Mouse (Mus musculus): ENCODE results near the gene Elp5.
"Not testable (repeated sequence)": the region's sequence is repeated elsewhere in the genome, so short reads cannot be mapped to it uniquely, and the experiment has no call there.

Gene Elp5

DNA sequence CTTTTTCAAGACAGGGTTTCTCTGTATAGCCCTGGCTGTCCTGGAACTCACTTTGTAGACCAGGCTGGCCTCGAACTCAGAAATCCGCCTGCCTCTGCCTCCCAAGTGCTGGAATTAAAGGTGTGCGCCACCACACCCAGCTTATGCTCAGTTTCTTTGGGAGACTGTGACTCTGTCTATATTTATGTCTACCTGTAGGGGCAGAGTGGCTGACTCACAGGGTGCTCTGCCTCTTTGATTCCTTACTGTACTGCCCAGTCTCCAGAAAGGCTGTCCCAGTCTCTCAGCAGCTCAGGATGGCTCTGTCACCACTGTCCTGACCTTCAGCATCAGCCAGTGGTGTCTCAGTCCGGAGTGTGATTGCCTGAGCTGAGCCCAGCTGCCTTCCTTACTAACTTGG is 26.7 kb downstream of the Elp5 start:
- DNase-seq: not testable (repeated sequence)

DNA sequence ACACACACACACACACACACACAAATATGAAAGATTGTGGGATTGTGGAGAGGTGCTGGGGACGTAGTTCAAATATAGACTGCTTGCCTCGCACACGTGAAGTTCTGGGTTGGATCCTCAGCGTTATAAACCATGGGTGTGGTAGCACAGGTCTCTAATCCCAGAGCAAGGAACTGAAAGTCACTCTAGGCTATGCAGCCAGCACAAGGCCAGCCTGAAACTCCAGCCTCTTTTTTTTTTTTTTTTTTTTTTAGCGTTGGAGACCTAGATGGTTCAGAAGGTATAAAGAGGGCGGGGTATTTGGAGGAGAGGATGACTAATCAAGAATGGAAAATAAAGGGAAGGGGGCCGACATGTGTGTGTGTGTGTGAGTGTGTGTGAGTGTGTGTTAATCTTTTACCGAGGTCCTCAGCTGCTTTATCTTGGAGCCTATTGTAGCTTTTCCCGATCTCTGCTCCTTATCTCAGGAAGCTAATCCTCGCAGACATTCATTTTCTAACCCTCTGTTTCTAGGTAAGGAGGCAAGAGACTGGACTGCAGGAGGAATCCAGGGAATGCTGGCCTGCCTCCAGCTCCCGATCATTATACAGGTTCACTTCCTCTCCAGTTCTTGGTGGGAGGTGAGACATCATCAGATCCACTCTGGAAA is 28.9 kb downstream of the Elp5 start:
- no peak for DNase-seq

DNA sequence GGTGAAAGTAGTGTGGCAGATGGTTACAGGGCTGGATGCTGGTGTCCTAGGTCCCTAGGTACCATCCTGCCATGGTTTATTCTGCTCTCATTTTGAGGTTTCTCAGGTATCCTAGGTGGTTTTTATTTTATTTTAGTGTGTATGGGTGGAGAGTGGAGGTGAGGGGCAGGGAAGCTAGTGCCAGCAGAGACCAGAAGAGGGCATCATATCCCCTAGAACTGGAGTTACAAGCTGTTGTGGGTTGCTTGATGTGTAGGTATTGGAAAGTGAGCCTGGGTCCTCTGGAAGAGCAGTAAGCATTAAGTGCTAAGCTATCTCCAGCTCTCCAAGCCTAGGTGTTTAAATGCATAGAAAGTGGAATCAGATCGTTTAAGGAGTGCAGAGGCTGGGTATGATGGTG is 30.0 kb downstream of the Elp5 start:
- DNase-seq: no peak

DNA sequence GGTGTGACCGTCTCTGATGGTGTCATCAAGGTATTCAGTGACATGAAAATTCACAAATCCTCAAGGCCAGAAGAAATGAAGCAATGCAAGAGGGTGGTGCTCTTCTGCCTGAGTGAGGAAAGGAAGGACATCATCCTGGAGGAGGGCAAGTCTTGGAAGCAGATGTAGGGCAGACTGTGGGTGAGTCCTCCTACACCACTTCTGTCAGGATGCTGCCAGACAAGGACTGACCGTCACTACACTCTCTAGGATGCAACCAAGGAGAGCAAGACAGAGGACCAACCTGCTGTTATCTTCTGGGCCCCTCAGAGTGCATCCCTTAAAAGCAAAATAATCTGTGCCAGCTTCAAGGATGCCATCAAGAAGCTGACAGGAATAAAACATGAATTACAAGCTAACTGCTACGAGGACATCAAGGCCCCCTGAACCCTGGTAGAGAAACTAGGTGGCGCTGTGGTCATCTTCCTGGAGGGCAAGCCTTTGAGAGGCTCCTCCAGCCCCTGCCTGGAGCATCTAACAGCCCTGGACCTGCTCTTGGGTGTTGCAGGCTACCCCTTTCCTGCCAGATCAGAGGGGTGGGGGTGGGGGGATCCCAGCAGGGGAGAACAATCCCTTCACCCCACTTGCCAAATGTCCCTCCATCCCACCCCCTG is 31.4 kb downstream of the Elp5 start:
- no peak for DNase-seq

DNA sequence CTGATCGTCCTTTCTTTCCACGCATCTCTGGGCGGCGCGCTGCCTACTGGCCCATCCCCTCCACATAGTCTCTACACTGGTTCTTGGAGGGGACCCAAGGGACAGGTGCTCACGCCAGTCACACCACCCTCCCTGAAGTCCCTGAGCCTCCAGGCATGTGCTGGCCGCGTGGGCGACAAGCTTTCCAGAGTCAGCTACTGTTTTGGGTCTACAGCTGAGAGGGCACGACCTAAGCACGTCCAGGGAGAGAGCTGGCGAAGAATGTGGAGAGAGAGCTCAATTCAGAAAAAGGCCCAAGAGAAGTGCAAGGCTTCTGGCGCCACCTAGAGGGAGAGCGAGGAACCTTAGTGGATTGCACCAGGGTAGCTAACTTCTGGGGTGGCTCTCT is 33.6 kb downstream of the Elp5 start:
- DNase-seq: peak; percentile 68

DNA sequence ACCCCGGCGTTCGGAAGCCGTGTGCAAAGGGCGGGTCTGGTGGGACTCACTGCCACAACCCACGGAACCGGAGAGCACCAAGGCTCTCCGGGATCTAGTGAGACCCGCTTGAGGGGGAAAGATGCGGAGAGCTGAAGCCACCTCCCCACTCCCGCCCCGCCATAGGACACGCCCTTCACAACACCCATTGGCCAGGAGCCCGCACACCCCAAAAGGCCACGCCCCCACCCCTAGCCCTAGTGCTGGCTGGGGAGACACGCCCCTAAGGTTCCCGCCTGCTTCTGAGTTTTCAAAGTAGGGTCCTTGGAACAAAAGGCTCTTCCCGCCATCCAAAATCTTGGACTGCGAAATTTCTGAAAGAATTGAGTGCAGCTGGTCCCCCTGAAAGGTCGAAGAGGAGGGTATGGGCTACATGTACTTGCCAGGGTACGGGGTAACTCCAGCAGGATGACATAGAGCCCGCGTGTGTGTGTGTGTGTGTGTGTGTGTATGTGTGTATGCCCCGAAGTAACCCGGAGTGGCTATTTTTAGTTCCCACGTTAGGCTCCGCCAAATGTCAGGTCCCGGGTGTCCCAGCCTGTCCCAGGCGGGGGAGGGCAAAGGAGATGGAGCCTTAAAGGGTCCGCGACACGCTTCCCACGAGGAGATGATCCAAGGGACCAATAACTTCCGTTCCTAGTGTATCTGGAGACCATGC is 34.1 kb downstream of the Elp5 start, which contains the start of gene Slc2a4:
Gene Slc2a4 (minus strand): TSS at position 123 of the 697 bp plus-strand sequence.
- DNase-seq: peak; percentile 53

DNA sequence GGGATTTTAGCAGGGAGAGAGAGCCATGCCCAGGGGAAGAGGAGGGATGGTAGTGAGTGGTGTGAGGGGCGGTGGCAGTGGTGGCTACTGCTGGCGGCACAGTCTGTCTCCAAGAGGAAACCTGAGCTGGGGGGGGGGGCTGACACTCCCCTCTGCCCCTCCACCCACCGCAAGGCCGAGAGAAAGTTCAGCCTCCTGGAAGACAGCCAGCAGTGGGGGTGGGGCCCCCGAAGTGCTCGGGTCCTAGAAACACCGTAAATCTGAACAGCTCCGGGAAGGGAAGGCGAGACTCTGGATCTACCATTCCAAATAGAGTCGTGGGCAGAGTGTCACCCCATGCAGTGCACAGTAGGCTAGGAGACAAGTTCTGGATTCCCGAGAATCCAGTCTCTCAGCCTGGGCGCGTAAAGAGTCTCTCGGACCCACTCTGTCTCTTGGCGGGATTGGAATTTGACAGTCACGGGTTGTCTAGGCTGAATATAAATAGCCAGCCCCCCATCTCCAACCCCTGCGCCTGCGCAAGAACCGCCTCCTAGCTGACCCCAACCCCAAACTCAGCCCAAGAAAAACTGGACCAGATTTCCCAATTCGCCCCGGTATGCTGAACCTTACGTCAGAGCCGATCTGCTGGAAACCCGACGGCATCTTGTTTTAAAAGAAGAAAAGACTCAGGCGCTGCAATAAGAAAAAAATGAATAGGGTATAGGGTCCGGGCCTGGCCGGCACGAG is 34.8 kb downstream of the Elp5 start:
- DNase-seq: no peak

DNA sequence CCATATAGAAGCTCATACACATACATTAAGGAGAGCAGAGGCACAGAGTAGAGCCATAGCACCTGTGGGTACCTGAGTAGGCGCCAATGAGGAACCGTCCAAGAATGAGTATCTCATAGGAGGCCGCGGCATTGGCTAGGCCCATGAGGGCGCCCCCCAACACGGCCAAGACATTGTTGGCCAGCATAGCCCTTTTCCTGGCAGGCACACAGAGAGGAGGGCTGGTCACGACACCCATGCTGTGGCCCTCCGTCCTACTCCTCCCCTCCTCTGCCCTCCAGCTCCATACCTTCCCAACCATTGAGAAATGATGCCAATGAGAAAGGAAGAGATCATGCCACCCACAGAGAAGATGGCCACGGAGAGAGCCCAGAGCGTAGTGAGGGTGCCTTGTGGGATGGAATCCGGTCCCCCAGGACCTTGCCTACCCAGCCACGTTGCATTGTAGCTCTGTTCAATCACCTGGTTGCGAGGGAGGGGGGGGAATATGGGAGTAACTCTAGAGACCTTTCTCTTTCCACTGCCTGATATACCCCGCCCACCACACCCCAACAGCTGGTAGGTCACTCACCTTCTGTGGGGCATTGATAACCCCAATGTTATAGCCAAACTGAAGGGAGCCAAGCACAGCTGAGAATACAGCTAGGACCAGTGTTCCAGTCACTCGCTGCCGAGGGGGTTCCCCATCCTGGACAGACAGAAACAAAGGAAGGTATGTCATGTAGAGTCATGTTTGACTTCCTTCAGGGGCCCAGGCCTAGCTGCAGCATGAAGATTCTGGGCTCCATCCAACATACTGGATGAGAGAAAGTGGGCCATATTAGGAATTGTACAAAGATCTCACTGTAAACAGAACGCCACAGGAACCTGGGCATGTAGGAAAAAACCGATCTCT is 36.1 kb downstream of the Elp5 start:
- DNase-seq: no peak

DNA sequence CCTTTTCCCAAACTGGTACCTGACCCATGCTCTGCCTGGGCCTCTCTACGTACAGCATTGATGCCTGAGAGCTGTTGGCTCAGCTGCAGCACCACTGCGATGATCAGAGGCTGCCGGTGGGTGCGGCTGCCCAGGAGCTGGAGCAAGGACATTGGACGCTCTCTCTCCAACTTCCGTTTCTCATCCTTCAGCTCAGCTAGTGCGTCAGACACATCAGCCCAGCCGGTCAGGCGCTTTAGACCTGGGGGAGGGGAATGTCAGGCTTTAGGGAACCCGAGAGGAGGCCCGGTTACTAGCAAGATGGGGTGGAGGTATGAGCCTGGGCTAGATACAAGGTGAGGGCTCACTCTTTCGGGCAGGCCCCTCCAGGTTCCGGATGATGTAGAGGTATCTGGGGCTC is 37.1 kb downstream of the Elp5 start:
- DNase-seq: no peak

DNA sequence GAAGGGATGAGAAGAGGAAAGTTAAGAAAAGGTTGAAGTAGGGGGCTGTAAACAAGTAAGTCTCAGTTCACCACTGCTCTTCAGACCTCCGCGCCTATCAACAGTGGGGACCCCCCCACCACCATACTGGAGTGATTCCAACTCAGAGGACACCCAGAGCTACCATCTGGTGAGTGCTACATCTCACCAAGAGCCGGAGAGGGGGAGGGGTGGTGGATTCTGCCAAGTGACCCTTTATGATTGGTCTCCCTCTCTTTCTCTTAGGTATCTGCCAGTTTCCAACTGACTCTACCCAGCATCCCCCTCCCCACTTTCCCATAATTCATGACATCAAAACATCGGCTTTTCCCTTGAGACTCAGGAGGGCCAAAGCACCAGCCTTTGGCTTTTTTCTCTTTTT is 41.4 kb downstream of the Elp5 start:
- DNase-seq: no peak

DNA sequence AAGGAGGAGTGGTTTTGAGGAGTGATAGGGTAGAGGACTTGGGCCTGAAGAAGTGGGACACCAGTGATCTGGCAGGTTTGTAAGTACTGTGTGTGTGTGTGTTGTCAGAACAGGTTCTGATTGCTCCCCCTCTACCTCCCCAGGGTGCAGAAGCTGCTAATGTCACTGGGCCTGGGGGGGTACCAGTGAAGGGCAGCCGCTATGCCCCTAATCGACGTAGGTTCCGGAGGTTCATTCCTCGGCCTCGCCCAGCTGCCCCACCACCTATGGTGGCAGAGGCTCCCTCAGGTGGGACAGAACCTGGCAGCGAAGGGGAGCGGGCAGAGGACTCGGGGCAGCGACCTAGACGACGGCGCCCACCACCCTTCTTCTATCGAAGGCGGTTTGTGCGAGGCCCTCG is 42.6 kb downstream of the Elp5 start:
- DNase-seq: no peak

DNA sequence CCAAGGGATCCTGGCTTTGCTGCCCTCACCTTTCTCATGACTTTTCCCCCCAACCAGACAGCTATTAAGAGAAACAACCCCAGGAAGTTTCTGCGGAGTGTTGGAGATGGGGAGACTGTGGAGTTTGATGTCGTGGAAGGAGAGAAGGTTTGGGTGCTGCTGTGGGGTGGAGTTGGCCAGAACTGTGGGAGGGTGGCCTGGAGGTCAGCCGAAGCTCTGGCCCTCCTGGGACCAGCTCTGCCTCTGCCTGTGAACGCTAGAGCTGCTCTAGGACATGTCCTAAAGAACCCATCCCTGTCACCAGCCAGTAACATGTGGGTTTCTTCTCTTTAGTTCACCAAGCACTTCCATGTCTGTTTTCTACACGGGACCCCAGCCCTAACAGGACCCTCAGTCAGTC is 43.1 kb downstream of the Elp5 start:
- no peak for DNase-seq

DNA sequence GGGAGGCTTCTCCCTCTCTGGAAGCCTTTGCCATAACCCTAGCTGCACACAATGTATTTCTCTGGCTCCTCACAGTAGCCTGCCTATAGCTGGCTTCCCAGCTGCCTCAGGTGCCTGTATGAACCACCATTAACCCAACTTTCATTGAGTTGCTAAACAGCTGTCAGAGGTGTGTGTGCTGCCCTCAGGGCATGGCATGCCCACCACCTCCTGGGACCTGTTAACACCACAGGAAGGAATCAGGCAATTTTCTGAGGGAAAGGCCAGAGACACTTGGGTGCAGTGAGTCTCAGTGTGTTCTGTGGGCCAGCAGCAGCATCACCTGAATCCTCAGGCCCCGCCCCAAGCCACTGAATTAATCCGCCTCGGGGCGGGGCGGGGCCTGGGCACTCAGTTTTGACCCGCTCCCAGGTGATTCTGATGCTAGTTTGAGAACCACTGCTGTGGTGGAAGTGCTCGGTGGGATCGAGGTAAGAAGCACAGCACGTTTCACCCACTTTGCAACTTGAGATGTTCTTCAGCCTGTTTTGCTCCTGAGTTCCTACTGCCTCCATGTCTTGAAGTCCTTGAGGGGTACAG is 43.8 kb downstream of the Elp5 start:
- no peak for DNase-seq

DNA sequence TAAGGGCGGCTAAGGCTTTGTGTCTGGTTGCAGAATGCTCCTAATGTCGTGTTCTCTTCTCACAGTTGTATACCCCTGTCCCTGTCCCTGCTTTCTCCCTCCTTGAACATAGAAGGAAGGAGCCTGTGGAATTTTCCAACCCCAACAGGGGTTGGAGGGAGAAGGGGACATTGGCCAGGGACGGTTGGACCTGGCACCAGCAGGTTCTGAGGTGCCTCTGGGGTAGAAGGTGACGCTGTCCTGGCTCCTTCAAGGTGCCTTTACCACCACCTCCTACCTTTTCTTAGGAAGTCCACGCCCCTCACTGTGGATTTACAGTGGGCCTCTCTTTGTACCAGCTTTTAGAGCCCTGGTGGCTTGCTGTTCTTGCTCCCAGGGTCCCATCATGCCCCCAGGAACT is 44.5 kb downstream of the Elp5 start:
- no peak for DNase-seq

DNA sequence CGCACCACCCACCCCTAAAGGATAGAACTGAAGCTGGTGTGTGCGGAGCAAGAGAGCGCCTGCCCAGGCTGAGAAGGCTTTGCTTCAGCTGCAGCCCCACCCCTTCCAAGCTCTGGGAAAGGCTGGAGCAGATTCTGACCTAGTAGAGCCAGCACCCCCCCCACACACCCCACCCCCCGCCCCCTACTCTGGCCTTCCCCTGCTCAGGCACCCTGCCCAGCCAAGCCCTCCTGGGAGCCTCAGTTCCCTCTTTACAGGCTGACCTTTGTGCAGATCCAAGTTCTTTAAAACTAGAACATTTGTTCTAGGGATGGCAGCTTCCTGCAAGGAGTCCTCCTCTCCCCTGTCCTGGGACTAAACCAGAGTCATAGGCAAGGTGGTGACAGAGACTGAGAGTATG is 44.9 kb downstream of the Elp5 start:
- DNase-seq: no peak

DNA sequence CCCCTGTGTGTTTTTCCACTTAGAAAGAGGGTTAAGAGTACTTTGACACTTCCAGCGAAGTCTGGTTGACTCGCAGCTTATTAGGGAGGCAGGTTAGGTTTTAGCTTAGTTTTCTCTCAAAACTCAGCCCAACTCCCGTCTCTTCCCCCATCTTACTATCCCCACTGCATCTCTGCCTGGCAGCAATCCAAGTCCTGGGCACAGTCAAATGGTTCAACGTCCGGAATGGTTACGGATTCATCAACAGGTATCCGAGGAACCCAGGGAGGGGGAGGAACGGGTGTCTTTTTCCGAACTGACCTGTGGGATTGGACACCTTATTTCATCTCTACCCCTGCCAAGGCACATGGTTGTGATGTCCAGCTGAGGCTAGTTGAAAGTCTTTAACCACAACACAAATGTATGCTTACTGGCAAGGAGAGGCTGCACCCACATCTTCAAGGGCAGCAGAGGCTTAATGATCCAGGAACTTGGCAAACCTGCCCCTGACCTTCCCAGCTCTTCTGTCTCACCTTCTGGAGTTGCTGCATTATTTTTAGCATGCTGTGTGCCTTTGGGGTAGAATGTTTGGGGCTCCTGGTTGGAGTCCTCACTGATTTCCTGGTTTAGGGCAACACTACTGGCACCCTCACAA is 45.5 kb downstream of the Elp5 start:
- no peak for DNase-seq

DNA sequence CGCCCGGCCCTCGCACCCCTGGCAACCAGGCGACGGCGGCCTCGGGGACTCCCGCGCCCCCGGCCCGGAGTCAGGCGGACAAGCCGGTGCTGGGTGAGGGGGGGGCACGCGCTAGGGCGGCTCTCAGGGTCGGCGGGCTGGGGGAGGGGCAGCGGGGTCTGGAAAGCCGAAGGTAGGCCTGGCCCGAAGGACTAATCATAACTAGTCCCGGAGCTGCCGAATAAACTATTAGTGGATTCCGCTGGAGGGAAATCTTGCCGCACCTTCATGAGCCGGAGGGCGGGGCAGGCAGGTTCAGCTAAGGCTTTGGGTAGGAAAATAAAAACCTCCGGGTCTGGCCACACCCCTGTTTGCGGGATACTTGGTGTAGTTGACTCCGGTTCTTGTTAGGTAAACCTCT is 46.2 kb downstream of the Elp5 start:
- no peak for DNase-seq

DNA sequence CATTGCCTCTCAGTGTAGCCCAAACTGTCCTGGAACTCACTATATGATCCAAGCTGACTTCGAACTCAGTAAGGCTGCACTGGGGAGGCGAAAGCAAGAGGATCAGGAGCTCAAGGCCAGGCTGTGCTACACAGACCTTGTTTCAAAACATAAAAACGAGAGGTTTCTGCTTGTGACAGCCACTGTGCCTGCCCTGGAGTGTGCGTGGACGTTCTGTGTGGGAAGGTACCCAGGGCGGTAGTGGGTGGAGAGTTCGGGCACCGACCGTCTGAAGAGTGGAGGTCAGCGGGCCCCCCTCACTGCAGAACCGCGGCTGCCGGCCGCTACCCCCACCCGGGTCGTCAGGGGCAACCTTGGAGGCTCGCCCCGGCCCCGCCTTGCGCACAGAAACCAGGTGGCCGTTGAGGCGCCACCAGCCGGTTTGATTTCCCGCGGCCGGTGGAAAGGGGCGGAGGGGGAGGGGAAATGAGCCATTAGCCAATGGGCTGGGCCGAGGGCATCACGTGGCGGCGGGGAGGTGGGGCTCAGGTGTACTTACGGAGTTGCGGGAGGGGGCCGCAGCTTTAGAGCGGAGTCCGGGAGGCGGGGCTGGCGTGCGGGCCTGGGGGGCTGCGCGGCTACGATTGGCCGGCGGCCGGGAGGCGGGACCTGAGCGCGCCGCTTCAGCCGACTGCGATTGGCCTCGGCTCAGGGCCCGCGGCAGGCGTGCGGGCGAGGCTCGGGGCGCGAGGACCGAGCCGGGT is 47.0 kb downstream of the Elp5 start, which contains the start of gene Ybx2:
Gene Ybx2 (plus strand): TSS at position 660 of the 743 bp plus-strand sequence.
- peak; percentile 94 for DNase-seq

DNA sequence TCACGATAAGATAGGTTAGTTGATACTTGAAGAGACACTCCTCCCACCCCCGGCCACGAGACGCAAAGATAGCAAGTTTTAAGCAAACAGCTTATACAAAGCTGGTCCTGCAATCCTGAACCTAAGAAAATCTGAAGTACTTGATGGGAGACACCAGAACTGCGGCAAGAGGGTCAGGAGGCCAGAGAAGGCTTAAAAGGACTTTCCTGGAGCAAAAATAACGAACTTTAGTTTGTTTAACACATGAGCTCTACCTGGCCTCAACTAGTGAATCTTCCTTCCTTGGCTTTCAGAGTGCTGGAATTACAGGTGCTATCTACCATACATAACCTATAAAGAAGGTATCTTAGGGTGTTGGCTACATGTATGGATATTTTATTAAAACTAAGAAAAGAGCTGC is 47.6 kb downstream of the Elp5 start:
- DNase-seq: no peak

DNA sequence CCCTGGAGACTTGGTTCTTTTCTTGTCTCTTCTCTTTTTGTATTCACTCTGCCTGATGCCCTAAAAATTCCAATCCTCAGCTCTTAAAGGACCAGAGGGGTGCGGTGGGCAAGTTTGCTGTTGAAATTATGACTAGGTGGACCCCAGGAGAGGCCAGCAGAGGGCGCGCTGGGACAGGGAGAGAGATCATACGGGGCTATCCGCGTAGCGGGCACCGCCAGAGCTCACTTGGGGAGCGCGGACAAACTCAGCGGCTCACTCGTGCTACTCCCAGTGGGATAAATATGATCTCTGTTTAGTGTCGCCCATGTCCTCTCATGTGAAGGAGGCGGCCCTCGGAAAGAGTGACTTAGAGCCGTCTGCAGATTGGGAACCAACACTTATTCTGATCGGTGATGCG is 48.1 kb downstream of the Elp5 start:
- peak; percentile 78 for DNase-seq

DNA sequence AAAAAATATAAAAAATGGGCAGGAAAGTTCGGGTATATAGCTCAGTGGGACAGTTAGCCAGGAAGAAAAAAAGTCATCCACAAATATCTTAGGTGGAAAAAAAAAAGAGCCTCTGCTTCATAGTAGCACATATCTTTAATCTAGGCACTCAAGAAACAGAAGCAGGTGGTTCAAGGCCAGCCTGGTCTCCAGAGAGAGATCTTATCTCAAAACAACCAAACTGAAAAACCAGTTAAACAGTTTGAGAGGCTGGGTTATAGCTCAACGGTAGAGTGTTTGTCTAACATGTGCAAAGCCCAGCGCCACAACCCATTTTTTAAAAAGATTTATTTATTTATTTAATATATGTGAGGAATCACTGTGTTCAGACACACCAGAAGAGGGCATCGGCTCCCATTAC is 49.3 kb downstream of the Elp5 start:
- DNase-seq: no peak

All from cerebellum, adult 11-12 months (tissue).